Mouse (Mus musculus) Muller cell, postnatal 12 days (primary cell): ENCODE measurements at regions not wholly inside any gene's neighbourhood (a gene's known extent, or its start where the extent isn't known, plus 50 kb on each side); places are given as distances from the start of the nearest gene placed in this dataset.

Experiments
- DNase-seq: peaks from one replicate; pipeline ENCODE4 v3.0.0-alpha.2; 2015; ENCODE audit errors: inconsistent ontology term

- DNase-seq: peak; percentile 79
Measured at GRCm38 (mm10) chr6:26033392-26033791, 224.3 kb upstream of the Pot1a start.

GRCm38 (mm10) chr6:26015388-26015787 lies 206.3 kb upstream of the Pot1a start:
- no peak for DNase-seq

- DNase-seq: no peak
Measured at GRCm38 (mm10) chr6:25994044-25994443, 185.0 kb upstream of the Pot1a start.

GRCm38 (mm10) chr6:25978171-25978847 lies 169.3 kb upstream of the Pot1a start:
- no peak for DNase-seq

- no peak for DNase-seq
Measured at GRCm38 (mm10) chr6:25965452-25965851, 156.4 kb upstream of the Pot1a start.

GRCm38 (mm10) chr6:25931148-25931553 lies 122.1 kb upstream of the Pot1a start:
- DNase-seq: no peak

- DNase-seq: no peak
Measured at GRCm38 (mm10) chr6:25917852-25918465, 108.9 kb upstream of the Pot1a start.

- no peak for DNase-seq
Measured at GRCm38 (mm10) chr6:25914122-25914521, 105.1 kb upstream of the Pot1a start.

GRCm38 (mm10) chr6:25899944-25900343 lies 90.9 kb upstream of the Pot1a start:
- no peak for DNase-seq

- DNase-seq: no peak
Measured at GRCm38 (mm10) chr6:25894454-25895250, 85.6 kb upstream of the Pot1a start.

- DNase-seq: no peak
Measured at GRCm38 (mm10) chr6:25867922-25868321, 58.9 kb upstream of the Pot1a start.
